Mouse (Mus musculus) brain, embryonic 18.5 days (tissue): ENCODE measurements around the gene Etnk1.

Source experiments
- DNase-seq: peaks from one replicate; pipeline ENCODE4 v3.0.0-alpha.2; 2012; ENCODE audit warnings: low read depth, low spot score

Gene Etnk1

DNA sequence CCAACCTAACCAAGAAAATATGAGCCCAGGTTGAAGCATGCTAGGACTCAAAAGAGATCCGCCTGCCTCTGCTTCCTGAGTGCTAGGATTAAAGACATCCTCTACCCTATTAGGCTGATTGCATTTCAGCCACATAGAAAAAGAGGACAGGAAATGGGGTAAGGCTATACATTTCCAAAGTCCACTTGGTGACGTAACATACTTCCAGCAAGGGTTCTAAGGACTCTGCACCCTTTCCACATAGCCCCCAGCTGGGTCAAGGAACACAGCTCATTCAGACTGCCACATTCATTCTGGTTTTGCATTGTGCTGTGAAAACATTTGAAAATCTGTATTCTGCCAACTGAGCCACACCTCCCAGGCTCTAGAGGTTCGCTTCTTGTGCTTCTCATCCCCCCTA lies 41.9 kb downstream of the Etnk1 start:
- no peak for DNase-seq

DNA sequence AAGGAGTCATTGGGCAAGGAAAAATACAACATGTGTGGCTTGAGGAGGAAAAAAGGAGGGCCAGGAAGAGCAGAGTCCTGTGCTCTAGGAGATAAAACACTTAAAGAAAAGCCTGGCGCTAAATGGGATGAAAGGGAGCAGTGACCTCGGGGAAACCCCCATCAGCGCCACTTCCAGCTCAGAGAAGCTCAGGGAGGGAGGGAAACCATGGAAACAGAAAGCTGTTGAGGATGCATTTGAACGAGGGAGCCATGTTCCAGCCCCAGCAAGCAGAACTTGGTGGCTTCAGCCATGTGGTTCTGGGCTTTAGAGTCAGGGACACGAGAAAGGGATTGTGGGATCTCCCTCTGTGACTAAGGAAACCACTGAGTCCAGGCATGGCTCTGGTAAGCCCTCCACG lies 45.7 kb downstream of the Etnk1 start:
- DNase-seq, result no peak

- DNase-seq, result no peak
Observed at GRCm38 (mm10) chr6:143213461-143213860, 46.4 kb downstream of the Etnk1 start.

GRCm38 (mm10) chr6:143216221-143216620 lies 49.2 kb downstream of the Etnk1 start:
- DNase-seq, result no peak

DNA sequence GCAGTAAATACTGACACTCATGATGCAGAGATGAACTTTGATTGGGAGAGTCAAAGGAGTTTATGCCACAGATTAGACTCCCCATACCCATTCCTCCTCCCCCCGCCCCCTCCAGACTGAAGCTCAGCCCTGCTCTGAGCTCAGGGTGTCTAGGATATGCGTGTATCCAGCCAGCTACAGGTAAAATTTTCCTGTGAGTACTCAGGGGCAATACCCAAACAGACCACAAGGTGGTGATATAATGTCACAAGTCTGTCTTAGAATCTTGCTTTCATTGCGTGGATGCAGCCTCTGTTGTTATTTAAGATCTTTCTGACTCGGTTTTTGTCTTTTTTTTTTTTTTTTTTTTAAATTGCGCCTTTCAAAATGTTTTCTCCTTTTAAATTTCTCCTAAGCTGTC lies 52.3 kb downstream of the Etnk1 start:
- DNase-seq, result no peak

- no peak for DNase-seq
Observed at GRCm38 (mm10) chr6:143221245-143221644, 54.2 kb downstream of the Etnk1 start.

GRCm38 (mm10) chr6:143224057-143224456 lies 57.0 kb downstream of the Etnk1 start:
- no peak for DNase-seq

- DNase-seq, result no peak
Observed at GRCm38 (mm10) chr6:143224885-143225284, 57.9 kb downstream of the Etnk1 start.

- no peak for DNase-seq
Observed at GRCm38 (mm10) chr6:143228696-143229095, 61.7 kb downstream of the Etnk1 start.

DNA sequence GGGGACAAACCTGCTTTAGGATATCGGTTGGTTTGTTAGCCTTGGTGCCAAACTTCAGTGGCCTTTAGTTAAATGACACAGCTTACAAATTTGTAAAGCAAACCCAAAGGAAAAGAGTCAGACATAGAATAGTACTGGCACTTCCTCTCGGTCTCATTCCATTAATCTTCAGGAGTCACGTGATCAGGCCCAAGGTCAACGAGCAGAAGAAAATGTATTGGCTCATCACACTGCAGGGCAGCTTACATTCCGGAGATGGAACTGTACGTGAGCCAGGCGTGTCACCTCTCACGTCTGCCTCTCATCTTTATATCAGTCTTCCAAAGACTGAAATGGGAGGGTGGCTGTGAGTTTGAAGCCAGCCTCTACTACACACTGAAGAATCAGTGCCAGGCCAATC lies 62.9 kb downstream of the Etnk1 start:
- DNase-seq, result no peak

GRCm38 (mm10) chr6:143230888-143231287 lies 63.9 kb downstream of the Etnk1 start:
- DNase-seq, result no peak

GRCm38 (mm10) chr6:143232718-143233117 lies 65.7 kb downstream of the Etnk1 start:
- DNase-seq, result no peak

DNA sequence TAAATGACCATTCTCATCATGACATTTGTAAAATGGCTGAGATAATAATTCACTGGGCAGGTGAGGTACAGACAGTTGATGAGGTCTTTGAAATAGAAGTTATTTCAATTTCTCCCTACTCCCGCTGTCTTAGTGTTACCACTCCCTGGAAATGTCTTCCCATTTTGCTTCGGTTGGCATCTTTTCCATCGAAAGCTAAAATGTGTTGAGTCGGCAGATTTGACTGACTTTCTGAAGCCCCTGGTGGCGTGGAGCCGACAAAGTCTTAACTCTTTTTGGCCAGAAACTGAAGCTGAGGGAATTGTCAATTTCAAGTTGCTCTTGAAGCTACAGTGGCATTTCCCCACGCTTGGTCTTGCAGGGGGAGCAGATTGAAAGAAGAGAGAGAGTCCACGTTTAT lies 67.8 kb downstream of the Etnk1 start:
- DNase-seq, result no peak

DNA sequence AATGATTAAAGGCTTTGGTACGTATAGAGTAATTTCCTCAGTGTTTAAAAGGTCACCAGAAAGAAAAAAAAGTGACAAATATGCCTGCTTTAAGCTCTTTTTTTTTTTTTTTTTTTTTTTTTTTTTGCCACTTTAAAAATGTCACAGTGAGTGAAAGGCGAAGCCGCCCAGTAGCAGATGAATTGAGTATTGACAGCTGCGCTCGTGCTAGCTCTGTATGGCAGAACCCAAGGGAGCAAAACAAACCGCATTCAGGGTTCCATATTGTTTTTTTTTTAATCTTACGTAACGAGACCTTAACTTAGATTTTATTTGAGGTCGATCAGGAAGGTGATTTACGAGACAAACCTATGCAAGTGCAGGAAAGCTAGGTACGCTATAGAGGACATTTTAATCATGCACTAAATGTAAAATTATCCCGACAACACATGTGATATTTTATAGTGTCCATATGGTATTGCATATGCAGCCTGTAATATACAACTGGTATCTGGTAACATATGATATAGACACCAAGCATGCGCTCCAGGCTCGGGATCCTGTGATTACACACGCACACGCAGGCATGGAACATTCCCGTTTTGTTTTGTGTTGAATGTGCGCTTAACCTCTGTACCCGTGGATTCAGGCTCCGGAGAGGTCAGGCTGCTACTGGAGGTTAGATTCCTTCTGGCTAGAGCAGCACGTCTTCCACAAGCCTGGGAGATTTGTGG lies 72.5 kb downstream of the Etnk1 start:
- no peak for DNase-seq

GRCm38 (mm10) chr6:143243191-143243590 lies 76.2 kb downstream of the Etnk1 start:
- no peak for DNase-seq

DNA sequence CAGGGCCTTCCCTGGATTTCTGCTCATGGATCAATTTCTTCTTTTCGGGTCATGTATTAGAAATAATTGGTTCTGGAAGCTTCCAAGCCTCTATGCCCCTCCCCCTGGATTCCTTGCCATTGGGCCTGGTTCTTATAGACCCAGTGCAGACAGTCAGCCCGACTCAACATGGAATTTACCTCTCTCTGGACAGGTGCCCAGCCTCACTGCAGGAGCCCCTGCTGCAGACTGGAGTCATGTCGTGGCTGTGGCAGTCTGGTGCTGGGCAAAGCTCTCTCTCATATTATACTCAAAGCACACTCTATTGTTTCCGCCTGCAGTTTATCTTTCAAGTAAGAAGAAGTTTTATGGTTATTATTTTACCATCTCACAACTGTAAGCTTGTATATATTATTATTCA lies 90.9 kb downstream of the Etnk1 start:
- DNase-seq, result no peak

- DNase-seq, result no peak
Observed at GRCm38 (mm10) chr6:143259169-143259629, 92.2 kb downstream of the Etnk1 start.

GRCm38 (mm10) chr6:143259870-143260559 lies 93.0 kb downstream of the Etnk1 start:
- DNase-seq, result no peak

- DNase-seq, result no peak
Observed at GRCm38 (mm10) chr6:143260560-143261288, 93.7 kb downstream of the Etnk1 start.

- no peak for DNase-seq
Observed at GRCm38 (mm10) chr6:143261289-143261665, 94.3 kb downstream of the Etnk1 start.

GRCm38 (mm10) chr6:143265482-143265881 lies 98.5 kb downstream of the Etnk1 start:
- no peak for DNase-seq

DNA sequence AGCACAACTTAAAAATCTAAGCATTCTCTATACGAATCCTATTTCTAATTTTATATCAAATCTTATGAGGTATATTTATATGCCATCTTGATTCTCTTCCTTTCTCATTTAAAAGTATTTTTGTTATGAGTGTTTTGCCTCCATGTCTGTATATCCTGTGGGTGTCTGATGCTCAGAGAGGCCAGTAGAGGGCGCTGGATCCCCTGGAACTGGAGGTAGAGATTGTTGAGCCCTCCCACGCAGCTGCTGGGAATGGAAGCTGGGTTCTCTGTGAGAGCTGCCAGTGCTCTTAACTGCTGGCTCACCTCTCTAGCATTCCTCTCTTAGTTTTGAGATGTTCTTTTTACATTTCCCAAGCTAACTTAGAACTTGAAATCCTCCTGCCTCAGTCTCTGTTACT lies 112.2 kb downstream of the Etnk1 start:
- DNase-seq, result no peak
